Mouse (Mus musculus) lung, adult 2 months (tissue): ENCODE results near the gene Tpp1.

Experiments
- CTCF ChIP-seq: fragments of 200-500 bp; IDR thresholded peaks from 2 replicates; pipeline ENCODE4 v1.5.1; 2011; ENCODE audit warnings: mild to moderate bottlenecking, low read length, control low read depth; ENCODE audit not compliant: insufficient read depth
- POLR2A ChIP-seq: fragments of 200-500 bp; IDR thresholded peaks from 2 replicates; pipeline ENCODE4 v1.6.1; 2011; ENCODE audit warnings: low read depth, mild to moderate bottlenecking, control low read depth, low read length, borderline replicate concordance; ENCODE audit errors: extremely low read depth

- TF ChIP-seq CTCF: no peak
- no peak for TF ChIP-seq POLR2A
Observed at GRCm38 (mm10) chr7:105747776-105748175, 4.3 kb downstream of the Tpp1 start.
